Mouse (Mus musculus): ENCODE data around the gene Lrp3.

Lrp3 gene

DNA sequence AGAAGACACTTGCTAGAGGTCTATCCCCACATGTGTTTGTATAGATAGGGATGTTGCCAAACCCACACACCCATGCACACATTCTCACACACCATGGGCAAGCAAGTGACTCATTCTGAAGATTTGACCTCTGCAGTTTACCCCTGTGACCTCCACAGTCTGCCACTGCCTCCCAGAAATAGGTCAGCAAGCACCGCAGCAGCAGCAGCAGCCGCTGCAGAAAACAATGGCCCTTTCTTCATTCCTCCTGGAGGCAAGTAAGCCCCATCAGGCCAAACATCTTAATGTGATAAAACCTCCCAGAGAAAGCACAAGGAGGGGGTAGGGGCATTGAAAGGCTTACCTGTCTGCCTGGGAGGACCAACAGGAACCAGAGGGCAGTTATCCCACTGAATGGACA, 24.0 kb downstream of the Lrp3 start:
- in situ Hi-C loops (cut with MboI, MseI): no loop called here

DNA sequence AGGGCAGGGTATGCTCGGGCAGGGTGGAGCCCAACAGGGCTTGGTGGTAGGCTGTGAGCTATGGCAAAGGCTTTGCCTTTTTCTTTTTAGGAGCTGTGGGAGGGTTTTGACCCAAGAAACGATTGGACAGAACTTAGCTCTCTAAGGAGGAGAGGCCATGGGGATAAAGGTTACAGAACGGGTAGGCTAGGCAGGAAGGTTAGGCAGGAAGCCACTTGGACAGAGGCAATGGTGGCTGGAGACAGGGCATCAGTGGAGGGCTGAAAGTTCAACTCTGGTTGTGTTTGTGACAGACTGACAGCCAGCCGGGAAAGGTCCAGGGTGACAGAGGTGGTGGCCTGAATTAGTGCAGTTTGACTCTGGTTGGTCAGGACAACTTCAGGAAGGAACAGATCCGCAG, 25.6 kb downstream of the Lrp3 start:
- in situ Hi-C loops (cut with MboI, MseI): no loop called here

DNA sequence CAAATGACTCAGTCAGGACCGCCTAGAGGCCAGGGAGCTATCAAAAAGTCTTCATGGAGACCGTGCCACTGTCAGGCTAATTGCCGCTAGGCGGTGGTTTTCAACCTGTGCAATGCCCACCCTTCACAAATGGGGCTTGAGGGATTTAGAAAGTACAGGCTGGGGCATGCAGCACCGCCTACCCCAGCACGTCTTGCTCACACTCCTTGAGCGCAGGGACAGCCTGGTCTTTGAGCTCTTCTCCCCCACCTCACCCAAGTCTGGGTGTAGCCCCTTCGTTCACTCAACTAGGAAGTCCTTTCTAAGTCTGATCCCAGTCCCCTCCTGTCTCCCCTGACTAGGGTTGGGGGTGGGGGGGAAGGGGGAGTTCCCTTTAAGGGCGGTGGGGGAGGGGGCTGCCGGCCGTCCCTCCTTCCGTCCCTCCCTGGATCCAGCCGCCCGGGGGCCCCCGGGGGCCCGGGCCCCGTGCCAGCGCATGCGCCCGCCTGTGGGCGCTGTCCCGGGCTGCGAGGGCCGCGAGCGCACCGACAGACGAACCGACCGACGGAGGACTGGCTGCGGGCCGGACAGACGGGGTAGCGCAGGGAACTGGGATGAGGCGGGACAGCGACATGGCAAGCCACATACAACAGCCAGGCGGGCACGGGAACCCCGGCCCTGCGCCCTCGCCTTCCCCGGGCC, 29.3 kb downstream of the Lrp3 start, which contains the start of gene Slc7a10:
Gene Slc7a10 (plus strand): TSS at position 497 of the 681 bp plus-strand sequence.
- in situ Hi-C loops (cut with MboI, MseI): no loop called here

DNA sequence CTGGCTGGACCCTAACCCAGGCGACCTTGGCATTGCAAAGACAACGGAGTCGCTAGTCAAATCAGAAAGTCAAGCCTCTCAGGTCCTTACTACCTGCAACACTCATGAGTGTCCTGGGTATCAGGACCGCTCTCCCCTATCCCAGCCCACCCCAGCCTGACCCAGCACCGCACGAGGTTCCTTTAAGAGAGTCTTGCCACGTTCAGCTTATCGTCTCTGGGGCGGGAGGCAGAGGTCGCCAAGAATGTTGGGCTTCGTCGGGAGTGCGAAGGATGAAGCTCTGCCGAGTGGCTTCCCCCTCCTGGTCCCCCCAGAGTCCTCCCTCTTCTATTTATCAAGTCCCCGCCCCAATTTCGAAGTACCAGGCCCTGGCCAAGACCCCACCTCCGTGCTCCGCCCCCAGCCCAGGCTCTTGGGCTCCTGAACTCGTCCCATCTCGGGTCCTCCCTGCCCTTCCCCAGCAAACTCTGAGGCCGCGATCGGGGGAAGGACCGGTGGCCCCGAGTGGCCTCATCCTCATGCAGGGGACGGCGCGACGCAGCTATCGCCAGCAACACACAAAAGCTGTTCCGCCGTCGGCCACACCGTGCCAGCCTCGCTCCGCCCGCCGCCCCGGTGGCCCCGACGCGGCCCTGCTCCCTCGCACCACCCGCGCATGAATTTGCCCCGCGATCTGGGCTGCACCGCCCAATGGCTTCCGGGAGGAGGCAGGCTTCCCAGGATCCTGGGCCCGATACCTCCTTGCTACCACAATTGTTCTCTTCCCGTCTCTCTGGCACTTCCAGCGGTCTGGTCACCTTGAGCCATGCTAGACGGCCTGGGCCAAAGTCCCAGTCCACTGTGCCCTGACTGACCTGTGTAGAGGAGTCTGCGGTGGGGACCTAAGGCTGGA, 30.2 kb downstream of the Lrp3 start:
- in situ Hi-C loops (cut with MboI, MseI): no loop called here

DNA sequence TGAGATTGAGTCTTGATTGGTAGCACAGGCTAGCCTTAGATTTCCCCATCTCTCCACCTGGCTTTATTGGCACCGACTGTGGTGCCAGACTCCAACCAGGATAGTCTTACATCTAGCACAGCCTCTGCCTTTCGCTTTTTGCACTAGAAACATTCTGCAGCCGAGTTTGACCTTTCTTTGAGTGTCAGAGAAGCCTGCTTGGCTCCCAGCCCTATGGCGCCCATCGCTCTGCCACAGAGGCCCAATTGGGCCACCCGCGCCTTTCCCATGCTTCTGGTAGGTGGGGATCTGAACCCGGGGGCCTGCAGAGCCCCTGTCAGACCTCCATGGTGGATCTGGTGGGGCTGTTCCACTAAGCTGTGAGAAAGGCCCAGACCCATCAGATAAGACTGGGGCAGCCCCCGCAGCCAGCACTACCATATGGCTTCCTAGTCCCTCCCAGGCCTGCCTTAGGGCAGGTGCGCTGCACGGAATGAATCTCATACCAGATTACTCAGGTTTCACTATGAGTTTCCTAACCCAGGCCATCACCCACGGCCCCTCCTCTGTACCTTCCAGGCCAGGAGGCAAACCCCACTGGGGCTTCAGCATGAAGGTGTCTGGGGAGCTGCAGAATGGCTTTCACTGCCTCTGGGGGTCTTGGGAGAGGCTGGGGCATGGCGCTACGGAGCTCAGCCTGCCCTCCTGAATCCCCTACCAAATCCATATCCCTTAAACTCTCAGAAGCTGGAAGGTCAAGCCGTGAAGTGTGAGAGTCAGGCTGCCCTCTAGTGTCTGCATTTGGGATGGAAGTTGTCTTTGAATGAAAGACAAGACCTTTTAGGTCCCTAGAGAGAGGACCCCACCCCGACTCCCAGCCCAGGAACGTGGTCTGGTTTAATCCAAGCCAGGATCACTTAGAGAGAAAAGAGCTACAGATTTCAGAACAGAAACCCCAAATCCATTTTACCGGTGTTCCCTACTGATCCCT, 38.6 kb downstream of the Lrp3 start:
- in situ Hi-C loops (cut with MboI, MseI): loop anchor here in 1 of 2 experiments (5.0 kb wide), 1 partner anchor 489 kb away; no protein-coding TSS in a partner anchor

DNA sequence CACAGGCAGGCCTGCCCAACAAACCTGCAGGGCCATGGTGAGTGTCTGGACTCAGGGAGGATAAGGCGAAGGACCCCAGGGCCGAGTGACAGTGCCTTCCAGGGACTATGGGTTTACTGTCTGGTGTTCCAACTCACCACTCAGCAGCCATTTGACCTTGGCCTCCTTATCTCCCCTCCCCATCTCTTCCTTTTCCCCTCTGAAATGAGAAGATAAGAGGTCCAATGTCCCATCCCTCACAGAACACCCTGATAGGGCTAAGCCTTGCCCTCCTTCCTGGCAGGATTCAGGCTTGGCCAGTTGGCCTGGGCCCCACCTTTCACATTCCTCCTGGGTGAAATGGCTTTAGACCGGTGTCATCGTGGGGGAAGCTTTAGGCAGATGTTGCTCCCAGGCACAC, 39.8 kb downstream of the Lrp3 start:
- in situ Hi-C loops (cut with MboI, MseI): loop anchor here in 1 of 2 experiments (5.0 kb wide), 1 partner anchor 488 kb away; no protein-coding TSS in a partner anchor

DNA sequence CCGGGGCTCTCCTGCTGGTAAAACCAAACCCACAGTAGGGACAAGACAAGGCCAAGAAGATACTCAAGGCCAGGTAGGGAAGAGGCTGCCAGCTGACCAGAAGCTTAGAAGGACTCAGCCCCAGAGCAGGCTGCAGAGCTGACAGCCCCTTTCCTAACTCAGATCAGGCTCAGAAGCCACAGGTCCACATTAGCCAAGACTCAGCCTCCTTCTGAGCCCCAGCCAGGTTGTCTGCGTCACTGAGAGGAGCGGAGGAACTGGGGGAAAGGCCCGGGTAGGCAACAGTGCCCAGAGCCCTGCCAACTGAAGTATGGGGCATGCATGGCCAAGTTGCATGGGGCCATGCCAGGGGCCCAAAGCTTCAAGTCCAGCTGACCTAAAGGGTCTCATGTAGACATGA, 42.8 kb downstream of the Lrp3 start:
- in situ Hi-C loops (cut with MboI, MseI): loop anchor here (5.0 kb wide), 3 partner anchors 55 to 140 kb away; partner anchors contain the start of gene Cebpa (in 1 of the 2)

DNA sequence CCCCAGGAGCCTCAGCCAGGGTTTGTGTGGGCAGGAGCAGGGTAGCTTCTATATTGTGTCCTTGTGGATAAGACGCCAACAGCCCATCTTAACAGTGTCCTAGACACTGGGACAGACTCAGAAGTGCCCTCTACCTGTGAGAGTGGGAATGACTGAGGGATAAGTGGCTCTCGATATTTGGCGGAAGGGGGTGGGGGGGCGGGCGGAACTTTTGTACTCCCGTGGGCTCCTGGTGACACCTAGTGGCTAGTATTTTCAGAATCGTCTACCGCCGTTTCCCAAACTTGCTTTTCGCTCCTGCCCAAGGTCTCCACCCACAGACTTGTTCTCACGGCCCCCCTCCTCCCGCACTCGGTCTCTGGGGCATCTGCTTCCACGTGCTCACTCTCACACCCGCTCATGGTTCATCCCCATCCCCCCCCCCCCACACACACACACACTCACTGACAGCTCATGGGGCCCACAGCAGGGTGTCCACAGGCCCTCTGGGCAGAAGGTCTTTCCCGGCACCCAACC, 43.4 kb downstream of the Lrp3 start:
- in situ Hi-C loops (cut with MboI, MseI): loop anchor here (5.0 kb wide), 3 partner anchors 55 to 140 kb away; partner anchors contain the start of gene Cebpa (in 1 of the 2)

DNA sequence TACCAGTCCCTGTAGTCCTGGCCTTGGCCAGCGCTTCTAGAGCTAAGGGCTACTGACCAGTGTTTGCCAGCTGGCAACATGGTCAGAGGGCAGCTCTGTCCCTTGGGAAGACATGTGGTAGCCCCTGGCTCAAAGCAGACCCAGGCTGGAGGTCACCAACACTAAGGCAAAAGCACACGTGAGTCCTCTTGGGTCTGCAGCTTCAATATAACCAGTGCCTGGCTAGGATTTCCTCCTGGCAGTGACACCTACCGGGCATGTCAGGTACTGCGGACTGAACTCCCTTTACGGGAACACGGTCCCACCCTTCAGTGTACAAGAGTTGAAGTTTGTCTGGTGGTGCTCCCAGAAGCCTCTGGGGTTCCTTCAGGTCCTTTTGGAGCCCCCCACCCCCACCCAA, 46.0 kb downstream of the Lrp3 start:
- in situ Hi-C loops (cut with MboI, MseI): no loop called here

DNA sequence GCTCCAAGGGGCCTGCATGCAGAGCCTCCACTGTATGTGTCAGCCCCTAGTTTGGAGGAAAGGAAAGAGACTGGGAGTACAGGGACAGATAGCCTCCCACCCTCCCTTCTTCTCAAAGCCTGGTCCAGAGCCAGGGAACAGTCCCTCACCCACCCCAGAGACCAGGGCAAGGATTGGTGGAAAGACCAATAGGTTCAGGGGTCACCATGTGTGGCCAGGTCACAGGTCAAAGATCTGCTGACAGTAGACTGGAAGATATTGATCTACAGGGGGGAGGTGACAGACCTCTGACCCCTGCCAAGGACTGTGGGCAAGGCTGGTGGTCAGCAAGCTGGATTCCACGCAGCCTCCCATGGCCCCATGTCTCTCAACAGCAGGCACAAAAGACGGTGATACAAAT, 47.4 kb downstream of the Lrp3 start:
- in situ Hi-C loops (cut with MboI, MseI): no loop called here

DNA sequence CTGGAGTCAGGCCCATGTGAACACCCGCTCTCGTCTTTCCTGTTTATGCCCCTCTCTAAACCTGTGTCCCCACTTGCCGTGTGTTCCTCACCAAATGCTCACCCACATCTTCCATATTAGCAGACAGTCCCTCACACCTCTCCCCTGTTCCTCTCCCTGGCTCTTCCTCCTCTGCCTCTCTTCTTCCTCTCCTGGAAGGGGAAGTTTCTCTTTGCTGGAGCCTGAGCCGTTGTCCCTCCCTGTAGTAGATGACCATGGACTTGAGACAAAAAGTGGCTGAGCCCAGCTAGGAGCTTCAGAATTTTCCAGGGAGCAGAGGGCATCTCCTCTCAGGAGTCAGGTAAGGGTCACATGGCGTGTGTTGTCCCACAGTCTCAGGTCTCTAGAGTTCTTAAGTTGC, 48.3 kb downstream of the Lrp3 start:
- in situ Hi-C loops (cut with MboI, MseI): no loop called here

DNA sequence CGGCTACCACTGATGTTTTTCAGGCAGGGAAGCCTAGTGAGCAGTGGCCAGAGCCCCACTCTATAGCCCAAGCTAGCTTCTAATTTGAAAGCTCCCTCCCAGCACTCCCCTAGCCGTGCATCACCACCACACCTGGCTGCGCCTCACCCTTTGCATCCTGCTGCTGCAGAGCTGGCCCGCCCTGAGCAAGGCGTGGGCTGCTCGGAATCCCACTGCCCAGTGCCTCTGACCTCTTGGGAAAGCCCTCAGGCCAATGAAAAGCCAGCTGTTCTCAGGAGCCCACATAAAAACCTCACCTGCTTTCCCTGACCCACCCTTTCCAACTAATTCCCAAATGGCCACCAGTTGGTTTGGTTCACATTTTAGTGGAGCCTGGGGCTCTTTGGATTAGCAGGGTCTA, 51.2 kb downstream of the Lrp3 start:
- in situ Hi-C loops (cut with MboI, MseI): no loop called here

DNA sequence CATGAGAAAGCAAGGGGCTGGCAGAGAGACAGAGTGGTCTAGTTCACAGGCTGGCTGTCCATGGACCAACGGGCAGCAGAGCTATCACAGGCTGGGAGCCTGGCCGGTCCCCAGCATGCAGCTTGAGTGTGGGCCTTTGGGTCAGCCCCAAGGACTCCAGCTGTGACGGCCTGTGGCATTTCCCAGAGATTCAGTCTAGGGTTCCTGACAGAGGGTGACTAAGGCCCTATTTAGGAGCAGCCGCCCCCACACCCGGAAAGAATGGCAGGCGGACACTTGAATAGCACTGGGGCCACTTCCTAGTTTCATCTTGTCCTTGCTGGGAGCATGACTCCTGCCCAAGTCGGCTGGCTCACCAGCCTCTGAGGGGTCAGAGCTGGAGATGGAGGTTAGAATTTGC, 51.7 kb downstream of the Lrp3 start:
- in situ Hi-C loops (cut with MboI, MseI): no loop called here

DNA sequence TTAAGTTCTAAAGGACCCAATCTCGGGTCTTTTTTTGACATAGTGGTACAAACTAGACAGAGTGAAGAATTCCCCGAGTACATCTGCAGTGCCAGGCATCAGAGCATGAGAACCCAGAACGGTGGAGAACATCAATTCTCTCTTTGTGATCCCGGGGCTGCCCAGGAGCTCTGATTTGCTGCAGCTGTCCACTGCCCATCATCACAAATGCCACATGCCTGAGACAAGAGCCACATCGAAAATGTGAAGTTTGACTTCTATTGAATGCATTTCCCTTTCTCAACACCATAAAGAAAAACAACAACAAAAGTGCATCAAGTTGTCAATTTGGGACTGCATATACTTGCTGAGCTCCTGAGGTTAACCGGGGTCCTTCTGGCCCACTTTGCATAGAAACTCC, 52.9 kb downstream of the Lrp3 start:
- in situ Hi-C loops (cut with MboI, MseI): no loop called here

DNA sequence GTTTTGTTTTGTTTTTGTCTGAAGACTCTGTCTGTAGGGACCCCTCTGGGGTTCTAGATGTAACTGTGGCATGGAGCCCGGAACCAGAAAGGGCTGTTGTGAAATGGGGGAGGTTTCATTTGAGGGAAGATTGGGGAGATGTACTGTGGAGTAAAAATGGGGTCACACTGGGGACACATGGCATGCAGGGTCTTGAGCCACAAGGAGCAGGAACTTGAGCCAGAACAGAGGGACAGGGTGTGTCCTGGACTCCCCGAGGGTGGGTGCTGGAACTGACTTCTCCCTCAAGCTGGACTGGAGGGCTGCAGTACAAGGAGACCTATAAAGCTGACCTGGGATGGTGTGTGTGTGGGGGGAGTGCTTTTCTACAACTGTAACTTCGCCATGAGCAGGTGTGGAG, 57.8 kb downstream of the Lrp3 start:
- in situ Hi-C loops (cut with MboI, MseI): loop anchor here in 1 of 2 experiments (10.0 kb wide), 1 partner anchor 1363 kb away; no protein-coding TSS in a partner anchor

DNA sequence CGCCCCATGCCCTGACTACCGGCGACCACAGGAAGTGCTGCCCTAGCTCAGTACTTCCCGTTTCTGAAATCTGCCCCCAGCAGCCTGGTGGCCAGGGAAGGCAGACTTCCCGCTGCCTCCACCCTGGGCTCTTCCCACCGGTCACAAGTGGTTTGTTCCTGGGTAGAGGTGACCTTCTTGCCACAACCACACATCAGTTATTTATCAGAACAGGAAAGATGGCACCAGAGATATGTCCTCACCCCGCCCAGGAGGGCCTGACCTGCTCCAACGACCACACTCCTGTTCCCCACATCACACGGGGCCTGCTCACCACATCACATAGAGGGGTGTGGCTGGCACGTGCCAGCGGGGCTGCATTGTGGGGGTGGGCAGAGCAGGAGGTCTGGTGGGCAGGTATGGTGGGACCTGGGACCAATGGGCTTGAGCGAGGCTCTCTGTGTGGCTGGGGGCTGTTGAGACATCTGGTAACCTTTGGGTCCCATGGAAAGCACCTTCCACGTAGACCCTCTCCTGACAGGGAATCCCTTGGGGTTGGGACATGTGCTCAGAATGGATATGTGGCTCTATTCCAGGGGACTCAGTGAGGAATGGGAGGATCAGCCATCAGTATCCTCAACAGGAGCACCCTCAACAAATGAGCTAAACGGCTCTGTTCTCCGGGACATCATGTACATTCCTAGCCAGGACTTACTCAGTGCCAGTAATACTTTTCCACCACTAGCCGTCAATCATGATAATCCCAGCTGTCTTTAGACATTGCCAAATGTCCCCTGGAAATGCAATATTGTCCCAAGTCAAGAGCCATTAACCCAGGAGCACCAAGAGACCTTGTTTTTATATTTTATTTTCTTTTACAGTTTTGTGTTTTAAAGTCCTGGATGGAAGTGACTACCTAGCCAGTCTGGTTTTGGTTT, 58.5 kb downstream of the Lrp3 start:
- in situ Hi-C loops (cut with MboI, MseI): loop anchor here in 1 of 2 experiments (10.0 kb wide), 1 partner anchor 1362 kb away; no protein-coding TSS in a partner anchor

DNA sequence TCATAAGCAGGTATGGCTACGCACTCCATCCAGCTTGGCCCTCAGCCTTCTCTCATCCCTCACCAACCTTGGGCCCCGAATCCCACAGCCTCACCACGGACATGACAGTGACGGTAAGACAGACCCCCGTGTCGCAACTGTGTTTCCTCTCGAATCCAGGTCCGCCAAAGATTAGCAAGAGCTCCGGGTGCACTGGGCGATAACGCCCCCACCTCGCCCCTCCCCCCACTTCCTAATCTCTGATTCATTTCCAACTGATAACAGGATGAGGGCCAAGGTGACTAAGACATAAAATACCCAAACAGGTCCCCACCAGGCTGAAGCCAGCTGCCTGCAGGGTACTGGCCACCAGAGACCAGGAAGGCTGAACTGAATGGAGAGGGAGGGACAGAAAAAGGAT, 60.8 kb downstream of the Lrp3 start:
- in situ Hi-C loops (cut with MboI, MseI): loop anchor here in 1 of 2 experiments (10.0 kb wide), 1 partner anchor 1360 kb away; no protein-coding TSS in a partner anchor

DNA sequence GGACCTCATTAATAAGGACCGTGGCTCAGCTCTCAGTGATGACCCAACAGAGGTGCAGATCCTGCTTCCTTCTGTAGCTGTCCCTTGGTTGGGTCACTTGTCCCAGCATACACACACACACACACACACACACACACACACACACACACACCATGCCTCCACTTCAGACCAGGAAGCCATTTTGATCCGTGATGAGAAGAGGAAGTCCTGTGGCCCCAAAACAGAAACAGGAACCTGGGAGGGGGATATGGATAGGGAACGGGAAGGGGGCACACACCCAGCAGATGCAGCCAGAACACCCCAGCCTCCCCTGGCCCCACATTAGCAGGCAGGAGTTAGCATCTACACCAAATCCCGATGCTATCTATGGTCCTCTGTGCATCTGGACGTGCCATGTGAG, 64.4 kb downstream of the Lrp3 start:
- in situ Hi-C loops (cut with MboI, MseI): loop anchor here in 1 of 2 experiments (10.0 kb wide), 1 partner anchor 1356 kb away; no protein-coding TSS in a partner anchor
